Mouse (Mus musculus) embryo, embryonic 11.5 days (tissue): ENCODE results near the gene Cntn5.
A peak's percentile ranks its signal among the peaks of the same experiment; 100 is the strongest.

Experiments used
- DNase-seq: peaks from one replicate; pipeline ENCODE4 v3.0.0-alpha.2; 2012; ENCODE audit warnings: low read depth, low spot score

Gene Cntn5

DNA sequence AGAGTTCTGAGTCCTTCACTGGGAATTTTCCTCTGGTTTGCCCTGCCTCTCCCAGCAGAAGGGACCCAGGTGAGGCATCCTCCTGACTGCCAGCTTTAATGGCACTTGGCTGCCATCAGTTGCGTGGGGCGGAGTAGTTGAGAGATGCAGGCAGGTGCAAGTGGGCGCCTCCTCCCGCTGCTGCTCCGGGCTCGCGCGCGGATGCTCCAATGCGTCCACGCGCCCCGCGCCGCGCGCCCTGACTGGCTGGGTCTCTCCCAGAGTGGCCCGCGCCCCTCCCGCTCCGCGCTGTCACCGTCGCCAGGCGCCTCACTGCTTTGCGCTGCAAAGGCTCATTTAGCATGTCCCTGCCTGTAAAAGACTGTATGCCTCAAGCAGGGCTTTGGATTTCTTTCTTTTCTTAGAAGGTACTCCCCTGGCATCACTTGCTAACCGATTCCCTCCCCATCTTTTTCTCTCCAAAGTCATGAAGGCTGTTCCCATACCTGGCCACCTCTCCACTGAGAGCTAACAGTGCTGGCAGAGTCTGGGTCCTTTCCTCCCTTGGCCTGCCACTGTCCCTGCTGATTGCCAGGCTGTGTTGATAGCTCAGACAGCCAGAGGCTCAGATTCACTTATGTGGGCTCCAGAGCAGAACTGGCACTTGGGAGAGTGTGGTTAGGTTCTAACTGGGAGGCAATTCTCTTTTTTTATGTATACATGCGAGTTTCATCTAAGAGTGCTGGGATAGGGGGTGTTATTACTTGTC, at the start of gene Cntn5:
Gene Cntn5 (minus strand): TSS at position 160 of the 748 bp plus-strand sequence.
- no peak for DNase-seq

DNA sequence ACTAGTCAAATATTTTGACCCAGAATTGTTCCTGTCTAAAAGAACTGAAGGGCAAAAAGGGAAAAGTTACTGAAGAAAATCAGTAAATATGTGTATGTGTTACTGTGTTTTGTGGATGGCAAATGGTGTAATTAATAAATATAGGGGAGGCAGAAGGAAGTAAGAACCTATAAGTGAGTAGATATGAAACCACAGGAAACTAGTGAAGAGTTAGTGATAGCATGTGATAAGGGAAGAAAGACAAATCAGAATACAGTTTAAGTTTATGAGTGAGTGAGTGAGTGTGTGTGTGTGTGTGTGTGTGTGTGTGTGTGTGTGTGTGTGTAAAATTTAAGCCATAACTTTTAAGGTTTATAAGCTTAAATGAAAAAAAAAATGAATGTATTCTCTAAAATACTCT, 45.9 kb upstream of the Cntn5 start:
- DNase-seq, result no peak

- peak; percentile 54 for DNase-seq
These were observed 5.0 kb upstream of the Cntn5 start for GRCm38 (mm10) chr9:10909573-10909972.

- DNase-seq, result no peak
These were observed 1.1 kb upstream of the Cntn5 start for GRCm38 (mm10) chr9:10905696-10906095.

GRCm38 (mm10) chr9:10879758-10880157, 24.8 kb downstream of the Cntn5 start:
- no peak for DNase-seq

DNA sequence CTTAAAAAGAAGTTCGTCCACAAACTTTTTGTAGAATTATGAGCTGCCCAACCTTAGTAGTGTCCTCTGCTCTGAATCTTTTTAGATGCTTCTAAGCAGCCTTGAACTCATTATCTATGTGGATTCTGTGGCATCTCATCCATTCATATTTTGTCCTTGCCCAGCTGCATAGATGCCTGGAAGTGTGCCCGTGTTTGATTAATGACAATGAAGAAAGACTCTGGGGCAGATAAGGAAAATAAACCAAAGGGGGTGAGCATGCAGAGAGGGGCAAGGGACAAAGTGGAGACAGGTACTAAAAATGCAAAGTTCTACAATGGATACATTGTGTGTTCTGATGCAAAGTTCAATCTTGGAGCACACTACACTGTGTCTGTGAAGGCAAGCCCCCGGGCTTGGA, 30.7 kb downstream of the Cntn5 start:
- no peak for DNase-seq

DNA sequence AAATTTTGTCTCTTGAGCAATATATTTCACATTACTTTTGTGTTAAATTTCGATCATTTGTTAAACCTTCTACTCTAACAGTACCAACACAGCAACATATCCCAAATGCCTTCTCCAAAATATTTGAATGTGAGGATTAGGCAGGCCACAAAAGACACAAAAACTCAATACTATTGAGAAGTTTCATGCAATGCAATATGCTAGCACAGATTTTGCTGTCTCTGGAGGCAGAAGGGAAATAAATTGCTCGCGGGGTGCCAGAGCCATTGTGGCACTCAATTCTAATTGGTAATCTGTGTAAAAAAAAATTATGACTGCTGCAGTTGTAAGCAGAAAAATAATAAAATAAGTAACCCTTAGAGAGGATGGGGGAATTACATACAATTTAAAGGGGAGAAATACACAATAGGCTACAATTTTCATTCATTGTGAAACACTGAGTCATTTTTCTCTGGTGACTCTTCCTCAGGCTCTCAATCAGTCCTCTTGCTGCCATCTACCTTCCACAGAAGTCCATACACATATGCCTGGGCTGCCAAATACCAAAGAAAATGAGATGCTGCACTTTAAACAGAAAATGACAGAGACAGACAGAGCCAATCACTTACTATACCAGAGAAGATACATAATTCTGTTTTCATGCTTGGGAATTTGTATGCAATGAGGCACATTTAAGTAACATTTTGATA, 48.2 kb downstream of the Cntn5 start:
- DNase-seq, result no peak

- no peak for DNase-seq
These were observed 87.9 kb downstream of the Cntn5 start for GRCm38 (mm10) chr9:10816711-10817110.

- no peak for DNase-seq
These were observed 107.4 kb downstream of the Cntn5 start for GRCm38 (mm10) chr9:10797158-10797557.

GRCm38 (mm10) chr9:10795102-10795501, 109.5 kb downstream of the Cntn5 start:
- DNase-seq, result no peak

DNA sequence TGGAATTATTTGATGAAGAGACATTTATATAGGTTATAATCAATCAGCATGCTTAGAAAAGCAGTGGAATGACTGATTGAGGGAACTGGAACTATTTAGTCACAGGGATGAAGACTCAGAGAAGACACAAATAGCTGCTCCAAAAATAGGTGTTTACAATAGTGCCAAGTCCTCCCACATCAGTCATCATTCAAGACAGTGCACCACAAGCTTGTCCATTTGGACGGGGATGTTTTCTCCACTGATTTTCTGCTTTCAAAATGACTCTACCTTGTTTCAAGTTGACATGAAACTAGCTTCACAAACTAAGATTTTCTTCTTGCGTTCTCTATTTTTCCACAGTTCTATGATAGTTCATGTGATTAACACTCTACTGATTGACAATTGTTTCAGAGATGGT, 172.7 kb downstream of the Cntn5 start:
- no peak for DNase-seq

DNA sequence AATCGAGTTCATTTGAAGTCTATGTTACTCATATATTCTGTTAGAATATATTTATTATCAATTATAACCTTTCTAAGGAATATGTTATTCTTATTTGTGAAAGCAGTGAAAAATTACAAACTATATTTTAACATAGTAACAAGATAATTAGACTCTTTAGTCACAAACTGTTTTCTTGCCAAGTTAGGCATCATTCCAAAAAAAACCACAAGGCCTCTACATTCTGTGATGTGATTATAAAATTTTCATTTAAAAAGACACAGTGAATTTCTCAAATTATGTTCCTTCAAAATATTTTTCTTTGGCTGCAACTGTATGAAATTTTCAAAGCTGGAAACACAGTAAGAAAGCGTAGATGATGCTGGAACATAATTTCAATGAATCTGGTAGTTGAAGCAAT, 180.4 kb downstream of the Cntn5 start:
- DNase-seq, result no peak

DNA sequence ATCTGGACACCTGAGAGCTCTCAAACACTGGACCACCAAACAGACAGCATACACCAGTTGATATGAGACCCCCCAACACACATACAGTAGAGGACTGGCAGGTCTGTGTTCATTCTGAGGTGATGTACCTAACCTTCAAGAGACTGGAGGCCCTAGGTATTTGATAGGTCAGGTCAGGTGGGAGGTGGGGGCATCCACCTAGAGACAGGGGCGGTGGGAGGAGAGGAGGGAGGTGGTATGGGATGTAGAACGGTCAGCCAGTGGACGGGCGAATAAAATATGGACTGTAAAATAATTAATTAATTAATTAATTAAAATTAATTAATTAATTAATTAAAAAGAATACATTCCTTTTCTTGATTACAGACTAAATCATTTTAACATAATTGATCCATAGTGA, 182.5 kb downstream of the Cntn5 start:
- DNase-seq, result no peak

DNA sequence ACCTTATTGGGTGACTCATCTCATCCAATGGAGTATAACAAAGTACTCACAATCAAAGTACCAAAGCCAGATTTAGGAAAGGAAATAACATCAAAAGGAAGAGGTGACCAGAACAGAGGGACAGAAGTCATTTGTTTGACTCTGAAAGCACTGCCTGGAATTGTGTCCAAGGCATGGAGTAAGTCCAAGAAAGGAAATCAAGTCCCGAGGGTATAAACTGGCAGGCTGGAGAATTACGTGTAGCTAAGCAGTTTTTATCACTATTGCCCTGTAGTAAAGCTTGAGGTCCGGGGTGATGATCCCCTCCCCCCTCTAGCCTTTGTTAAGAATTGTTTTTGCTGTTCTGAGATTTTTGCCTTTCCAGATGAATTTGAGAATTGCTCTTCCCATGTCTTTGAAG, 185.6 kb downstream of the Cntn5 start:
- DNase-seq, result no peak

DNA sequence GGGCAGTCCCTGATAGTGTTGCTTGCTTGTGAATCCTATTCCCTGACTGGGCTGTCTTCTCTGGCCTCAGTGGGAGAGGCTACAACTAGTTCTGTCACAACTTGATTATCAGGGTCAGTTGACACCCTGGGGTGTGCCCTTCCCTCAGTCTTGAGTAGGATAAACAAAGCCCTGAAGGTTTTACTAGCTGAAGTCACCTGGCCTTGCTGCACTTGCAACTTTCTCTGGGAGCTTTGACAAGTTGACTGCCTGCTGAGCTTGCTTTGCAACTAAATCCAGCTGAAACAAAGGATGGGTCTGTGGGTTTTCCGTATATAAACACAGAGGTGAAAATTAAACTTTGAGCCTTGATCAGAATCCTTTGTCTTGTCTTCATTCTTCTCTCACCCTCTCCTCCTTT, 190.9 kb downstream of the Cntn5 start:
- DNase-seq, result no peak

GRCm38 (mm10) chr9:10681646-10682045, 222.9 kb downstream of the Cntn5 start:
- DNase-seq, result no peak

DNA sequence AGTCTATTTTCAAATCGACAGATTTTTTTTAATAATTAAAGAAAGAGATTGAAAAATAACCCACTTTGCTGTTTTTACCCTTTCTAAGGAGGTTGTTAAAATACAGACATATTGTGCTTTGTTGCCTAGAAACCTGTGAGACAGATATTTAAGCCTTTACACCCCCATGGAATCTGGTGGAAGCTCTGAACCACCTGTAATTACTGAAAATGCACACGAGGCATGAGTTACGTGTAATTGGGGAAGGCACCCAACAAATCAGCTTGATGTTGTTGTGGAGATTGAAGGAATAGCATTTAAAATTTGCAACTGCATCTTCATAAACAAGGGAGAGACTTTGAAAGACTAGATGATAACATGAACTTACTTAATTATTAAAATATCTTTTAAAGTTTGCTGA, 223.4 kb downstream of the Cntn5 start:
- DNase-seq, result no peak

- DNase-seq, result no peak
These were observed 235.9 kb downstream of the Cntn5 start for GRCm38 (mm10) chr9:10668676-10669075.

GRCm38 (mm10) chr9:10667438-10667837, 237.1 kb downstream of the Cntn5 start:
- DNase-seq, result no peak

DNA sequence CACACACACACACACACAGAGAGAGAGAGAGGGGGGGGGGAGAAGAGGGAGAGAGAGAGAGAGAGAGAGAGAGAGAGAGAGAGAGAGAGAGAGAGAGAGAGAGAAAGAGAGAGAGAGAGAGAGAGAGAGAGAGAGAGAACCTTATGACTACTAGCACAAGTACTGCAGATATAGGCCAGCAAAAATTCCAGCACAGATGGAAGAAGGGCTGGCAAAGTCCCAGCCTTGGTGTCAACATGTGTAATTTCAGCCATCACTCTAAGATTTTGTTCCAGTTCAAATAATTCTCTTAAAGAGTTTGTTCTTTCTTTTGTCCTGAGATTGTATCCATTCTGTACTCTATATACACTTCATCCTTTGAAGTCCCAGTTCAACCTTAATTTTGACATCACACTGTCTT, 238.8 kb downstream of the Cntn5 start:
- no peak for DNase-seq

DNA sequence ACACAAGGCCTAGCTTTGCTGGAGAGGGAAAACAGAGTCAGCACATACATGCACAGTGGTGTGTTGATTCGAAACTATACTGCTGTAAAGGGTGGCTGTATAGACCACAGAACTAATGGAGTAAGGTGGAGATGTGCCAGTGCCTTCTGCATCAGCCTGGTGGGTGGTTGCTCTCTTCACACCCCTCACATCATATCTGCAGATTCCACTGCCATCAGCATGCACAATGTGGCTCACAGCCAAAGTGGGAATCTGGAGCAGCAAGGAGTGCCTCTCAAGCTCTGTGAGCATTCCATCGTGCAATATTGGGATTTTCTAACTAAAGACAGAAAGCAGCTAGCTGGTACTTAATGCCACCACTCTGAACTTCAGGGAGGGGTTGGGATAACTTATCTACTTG, 241.5 kb downstream of the Cntn5 start:
- DNase-seq, result no peak

DNA sequence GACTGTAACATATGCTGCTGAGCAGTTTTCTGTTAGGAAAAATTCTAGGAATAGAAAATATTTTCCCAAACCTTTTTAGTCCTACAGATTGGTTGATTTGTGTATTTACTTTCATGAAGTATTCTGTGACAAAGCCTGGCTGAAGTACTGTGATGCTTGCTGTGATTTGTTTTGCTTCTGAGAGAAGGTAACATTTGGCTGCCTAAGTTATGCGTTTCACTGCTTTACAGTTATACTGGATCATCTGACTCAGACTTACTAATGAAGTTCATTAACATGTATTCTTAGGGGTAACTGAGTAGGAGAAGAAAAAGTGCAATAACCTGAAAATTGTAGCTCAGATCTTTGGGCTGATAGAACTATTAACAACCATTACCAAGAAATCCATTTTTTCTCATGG, 245.1 kb downstream of the Cntn5 start:
- no peak for DNase-seq

DNA sequence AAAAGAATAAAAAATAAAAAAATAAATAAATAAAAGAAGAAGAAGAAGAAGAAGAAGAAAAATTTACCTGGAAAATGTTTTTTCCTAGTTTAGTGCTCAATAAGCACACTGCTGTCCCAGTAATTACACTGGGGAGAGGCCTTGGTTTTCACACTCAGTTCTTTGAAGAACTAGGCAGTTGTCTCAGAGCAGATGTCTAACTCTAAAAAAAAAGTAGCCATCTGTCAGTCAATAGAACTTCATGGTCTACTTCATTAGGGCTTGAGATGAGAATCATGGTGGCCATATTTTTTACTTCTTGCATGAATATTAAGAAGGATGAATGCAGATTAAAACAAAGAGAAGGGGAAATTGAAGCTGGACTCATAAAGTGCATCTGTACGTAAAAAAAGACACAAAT, 246.5 kb downstream of the Cntn5 start:
- DNase-seq, result no peak
